Mouse (Mus musculus): ENCODE measurements around the gene Sgcd. TPM values are rescaled to one million over a fixed set of nuclear protein-coding genes. Genes with fewer than 3 reads are reported as not detected.
"Not testable (repeated sequence)": the region's sequence is repeated elsewhere in the genome, so short reads cannot be mapped to it uniquely, and the experiment has no call there.

Gene Sgcd
- polyA plus RNA-seq, 1 experiment from 2014 or later = 1.6 TPM

GRCm38 (mm10) chr11:47574635-47575034, 414.1 kb downstream of the Sgcd start:
- ATAC-seq = no peak
- Histone ChIP-seq H3K4me3 (no peak overlapping the region), H3K27me3 (no peaks in the 10 kb centered on the region), H3K9ac (no peak overlapping the region), H3K36me3 (ENCODE audit: poor library complexity, severe bottlenecking) (no peaks in the 10 kb centered on the region), H3K4me1 (no peaks in the 10 kb centered on the region), H3K27ac (no peak overlapping the region), H3K9me3 (replicated peaks) (no peaks in the 10 kb centered on the region), H3K4me2 (no peak overlapping the region)
- 52% methylated on average over 4 of the region's 4 CpGs for WGBS

- no peak overlapping the region for H3K4me2 ChIP-seq
- no peak for ATAC-seq
These were observed 420.3 kb downstream of the Sgcd start for GRCm38 (mm10) chr11:47568488-47568887.

GRCm38 (mm10) chr11:47566156-47566555, 422.6 kb downstream of the Sgcd start:
- no peak overlapping the region for H3K27ac ChIP-seq
- H3K27me3 ChIP-seq = no peaks in the 10 kb centered on the region
- H3K4me3 ChIP-seq = no peak overlapping the region
- H3K4me2 ChIP-seq = no peak overlapping the region
- H3K4me1 ChIP-seq = no peaks in the 10 kb centered on the region
- 80% methylated on average over 3 of the region's 3 CpGs for WGBS
- no peaks in the 10 kb centered on the region for H3K36me3 ChIP-seq (ENCODE audit: poor library complexity, severe bottlenecking)
- ATAC-seq = no peak
- no peak overlapping the region for H3K9ac ChIP-seq
- H3K9me3 ChIP-seq (replicated peaks) = no peaks in the 10 kb centered on the region

More at GRCm38 (mm10) chr11:47568488-47568887, 420.3 kb downstream of the Sgcd start:
- no peak overlapping the region for H3K4me3 ChIP-seq
- 91% methylated on average over 1 of the region's 1 CpGs for WGBS
- H3K27ac ChIP-seq = no peak overlapping the region
- H3K9me3 ChIP-seq (replicated peaks) = no peaks in the 10 kb centered on the region
- H3K9ac ChIP-seq = no peak overlapping the region
- no peaks in the 10 kb centered on the region for H3K27me3 ChIP-seq
- H3K36me3 ChIP-seq (ENCODE audit: poor library complexity, severe bottlenecking) = no peaks in the 10 kb centered on the region
- no peaks in the 10 kb centered on the region for H3K4me1 ChIP-seq

- no peak for ATAC-seq
These were observed 463.9 kb downstream of the Sgcd start for GRCm38 (mm10) chr11:47524845-47525244.

GRCm38 (mm10) chr11:47508047-47508446, 480.7 kb downstream of the Sgcd start:
- Histone ChIP-seq H3K4me3 (no peak overlapping the region), H3K9ac (no peak overlapping the region), H3K9me3 (replicated peaks) (no peaks in the 10 kb centered on the region), H3K4me2 (no peak overlapping the region), H3K4me1 (no peaks in the 10 kb centered on the region), H3K27me3 (no peaks in the 10 kb centered on the region), H3K36me3 (ENCODE audit: poor library complexity, severe bottlenecking) (no peaks in the 10 kb centered on the region), H3K27ac (no peak overlapping the region)
- no peak for ATAC-seq
- 71% methylated on average over 6 of the region's 6 CpGs for WGBS

More at GRCm38 (mm10) chr11:47524845-47525244, 463.9 kb downstream of the Sgcd start:
- Histone ChIP-seq H3K4me1 (peaks cover 4% of the 10 kb centered on the region; the same call in 1 of the 2 replicates), H3K4me2 (no peak overlapping the region), H3K27me3 (no peaks in the 10 kb centered on the region), H3K36me3 (ENCODE audit: poor library complexity, severe bottlenecking) (no peaks in the 10 kb centered on the region), H3K4me3 (no peak overlapping the region), H3K9me3 (replicated peaks) (no peaks in the 10 kb centered on the region), H3K27ac (no peak overlapping the region), H3K9ac (no peak overlapping the region)
- 10% methylated on average over 1 of the region's 1 CpGs for WGBS

GRCm38 (mm10) chr11:47503236-47503635, 485.5 kb downstream of the Sgcd start:
- H3K4me3 ChIP-seq; H3K36me3 ChIP-seq (ENCODE audit: poor library complexity, severe bottlenecking); H3K9me3 ChIP-seq (replicated peaks); H3K27me3 ChIP-seq; H3K4me1 ChIP-seq; H3K27ac ChIP-seq; H3K9ac ChIP-seq; ATAC-seq; H3K4me2 ChIP-seq: not testable (repeated sequence)

- WGBS = 53% methylated on average over 1 of the region's 1 CpGs
- Histone ChIP-seq H3K27ac (no peak overlapping the region), H3K27me3 (no peaks in the 10 kb centered on the region), H3K4me1 (no peaks in the 10 kb centered on the region), H3K9me3 (replicated peaks) (no peaks in the 10 kb centered on the region), H3K4me3 (no peak overlapping the region), H3K4me2 (no peak overlapping the region), H3K36me3 (ENCODE audit: poor library complexity, severe bottlenecking) (no peaks in the 10 kb centered on the region), H3K9ac (no peak overlapping the region)
- ATAC-seq = no peak
These were observed 515.1 kb downstream of the Sgcd start for GRCm38 (mm10) chr11:47473493-47474230.

GRCm38 (mm10) chr11:47460700-47461099, 528.1 kb downstream of the Sgcd start:
- H3K9me3 ChIP-seq (replicated peaks); ATAC-seq; H3K4me2 ChIP-seq; H3K9ac ChIP-seq; H3K27me3 ChIP-seq; H3K27ac ChIP-seq; H3K4me1 ChIP-seq; H3K4me3 ChIP-seq; H3K36me3 ChIP-seq (ENCODE audit: poor library complexity, severe bottlenecking): not testable (repeated sequence)

- Histone ChIP-seq H3K27ac (no peak overlapping the region), H3K27me3 (no peaks in the 10 kb centered on the region), H3K36me3 (ENCODE audit: poor library complexity, severe bottlenecking) (no peaks in the 10 kb centered on the region), H3K4me2 (no peak overlapping the region), H3K9me3 (replicated peaks) (no peaks in the 10 kb centered on the region), H3K4me3 (no peak overlapping the region), H3K9ac (no peak overlapping the region), H3K4me1 (peaks cover 6% of the 10 kb centered on the region; the same call in 1 of the 2 replicates)
- no peak for ATAC-seq
- WGBS = 66% methylated on average over 2 of the region's 2 CpGs
These were observed 528.6 kb downstream of the Sgcd start for GRCm38 (mm10) chr11:47460149-47460548.

- Histone ChIP-seq H3K36me3 (ENCODE audit: poor library complexity, severe bottlenecking) (no peaks in the 10 kb centered on the region), H3K4me1 (peaks cover 6% of the 10 kb centered on the region; the same call in 1 of the 2 replicates), H3K4me2 (no peak overlapping the region), H3K27me3 (no peaks in the 10 kb centered on the region), H3K27ac (no peak overlapping the region), H3K4me3 (no peak overlapping the region), H3K9me3 (replicated peaks) (no peaks in the 10 kb centered on the region), H3K9ac (no peak overlapping the region)
- peak; percentile 94 for ATAC-seq
- 11% methylated on average over 3 of the region's 3 CpGs for WGBS
These were observed 529.6 kb downstream of the Sgcd start for GRCm38 (mm10) chr11:47459214-47459613.

- Histone ChIP-seq H3K36me3 (ENCODE audit: poor library complexity, severe bottlenecking) (no peaks in the 10 kb centered on the region), H3K27me3 (no peaks in the 10 kb centered on the region), H3K9ac (no peak overlapping the region), H3K4me2 (no peak overlapping the region), H3K4me1 (no peaks in the 10 kb centered on the region), H3K4me3 (no peak overlapping the region), H3K9me3 (replicated peaks) (no peaks in the 10 kb centered on the region), H3K27ac (no peak overlapping the region)
- 54% methylated on average over 2 of the region's 2 CpGs for WGBS
- no peak for ATAC-seq
These were observed 541.0 kb downstream of the Sgcd start for GRCm38 (mm10) chr11:47447790-47448189.

GRCm38 (mm10) chr11:47446337-47446736, 542.4 kb downstream of the Sgcd start:
- Histone ChIP-seq H3K9ac (no peak overlapping the region), H3K27ac (no peak overlapping the region), H3K4me2 (no peak overlapping the region), H3K27me3 (no peaks in the 10 kb centered on the region), H3K4me1 (no peaks in the 10 kb centered on the region), H3K36me3 (ENCODE audit: poor library complexity, severe bottlenecking) (no peaks in the 10 kb centered on the region), H3K4me3 (no peak overlapping the region), H3K9me3 (replicated peaks) (no peaks in the 10 kb centered on the region)
- ATAC-seq = no peak
- WGBS = 90% methylated on average over 3 of the region's 3 CpGs

GRCm38 (mm10) chr11:47445683-47446082, 543.1 kb downstream of the Sgcd start:
- H3K9ac ChIP-seq = no peak overlapping the region
- H3K27me3 ChIP-seq = no peaks in the 10 kb centered on the region
- H3K36me3 ChIP-seq (ENCODE audit: poor library complexity, severe bottlenecking) = no peaks in the 10 kb centered on the region
- ATAC-seq = no peak
- H3K4me2 ChIP-seq = no peak overlapping the region
- H3K4me3 ChIP-seq = no peak overlapping the region
- H3K4me1 ChIP-seq = no peaks in the 10 kb centered on the region
- no peak overlapping the region for H3K27ac ChIP-seq
- 75% methylated on average over 2 of the region's 2 CpGs for WGBS
- no peaks in the 10 kb centered on the region for H3K9me3 ChIP-seq (replicated peaks)

Data from forebrain, embryonic 13.5 days (tissue).